Mouse (Mus musculus) erythroid progenitor cell, adult 5-6 weeks (primary cell): ENCODE results near the gene Awat2. TPM values are rescaled to one million over a fixed set of nuclear protein-coding genes. Genes with fewer than 3 reads are reported as not detected.
"Not testable (repeated sequence)": the region's sequence is repeated elsewhere in the genome, so short reads cannot be mapped to it uniquely, and the experiment has no call there.

Experiments used
- ATAC-seq: replicated peaks from 2 replicates; pipeline ENCODE4 v1.8.0; 2016; ENCODE audit warnings: moderate number of reproducible peaks, mild to moderate bottlenecking, moderate TSS enrichment, inconsistent platforms; ENCODE audit not compliant: poor library complexity, low FRiP score, severe bottlenecking
- total RNA-seq, 2 experiments: library from RNA; stranded (forward) in 1 of 2; stranded (reverse) in 1 of 2; fragments of 150-400 nt in 1 of 2; fragments of 186-747, 209-891 nt in 1 of 2; gene quantifications; 2 replicates each; pipeline versions ENCODE4 v1.2.3 to v1.2.4; 2015 to 2017; ENCODE audit warnings: low replicate concordance in 2 of 2

Awat2 gene
- not detected in 2 replicates for total RNA-seq (2015; ENCODE audit: low replicate concordance)
- total RNA-seq (2017; ENCODE audit: low replicate concordance) = not detected in 2 replicates

DNA sequence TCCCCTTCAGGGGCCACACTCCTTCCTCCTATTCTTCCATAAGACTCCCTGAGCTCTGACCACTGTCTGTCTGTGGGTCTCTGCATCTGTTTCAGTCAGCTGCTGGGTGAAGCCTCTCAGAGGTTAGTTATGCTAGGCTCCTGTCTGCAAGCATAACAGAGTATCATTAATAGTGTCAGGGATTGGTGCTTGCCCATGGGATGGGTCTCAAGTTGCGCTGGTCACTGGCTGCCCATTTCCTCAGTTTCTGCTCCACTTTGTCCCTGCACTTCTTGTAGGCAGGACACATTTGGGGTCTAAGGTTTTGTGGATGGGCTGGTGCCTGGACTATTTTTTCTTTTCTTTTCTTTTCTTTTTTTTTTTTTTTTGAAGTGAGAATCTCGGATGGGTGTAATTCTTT, at the start of gene Awat2:
TSS of gene Awat2 (minus strand) at position 101 of the 400 bp plus-strand sequence.
- ATAC-seq = not testable (repeated sequence)

DNA sequence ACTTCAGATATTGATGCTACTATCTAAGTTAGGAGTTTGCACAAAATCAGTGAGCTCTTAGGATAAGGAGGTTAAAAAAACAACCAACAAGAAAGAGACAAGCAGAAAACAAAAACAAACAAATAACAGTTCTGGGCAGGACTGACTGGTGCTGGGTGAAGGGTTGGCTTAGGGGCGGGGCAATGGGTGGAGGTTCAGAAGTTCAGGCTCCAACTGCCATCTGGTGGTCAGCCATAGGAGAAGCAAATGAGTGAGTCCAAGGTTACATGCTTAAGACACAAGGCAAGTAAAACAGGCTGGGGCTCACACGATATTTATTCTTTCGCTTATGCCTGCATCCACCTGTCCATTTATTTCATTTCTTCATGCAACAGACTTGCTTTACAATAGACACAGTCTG, 37.8 kb upstream of the Awat2 start:
- ATAC-seq = peak; percentile 67

DNA sequence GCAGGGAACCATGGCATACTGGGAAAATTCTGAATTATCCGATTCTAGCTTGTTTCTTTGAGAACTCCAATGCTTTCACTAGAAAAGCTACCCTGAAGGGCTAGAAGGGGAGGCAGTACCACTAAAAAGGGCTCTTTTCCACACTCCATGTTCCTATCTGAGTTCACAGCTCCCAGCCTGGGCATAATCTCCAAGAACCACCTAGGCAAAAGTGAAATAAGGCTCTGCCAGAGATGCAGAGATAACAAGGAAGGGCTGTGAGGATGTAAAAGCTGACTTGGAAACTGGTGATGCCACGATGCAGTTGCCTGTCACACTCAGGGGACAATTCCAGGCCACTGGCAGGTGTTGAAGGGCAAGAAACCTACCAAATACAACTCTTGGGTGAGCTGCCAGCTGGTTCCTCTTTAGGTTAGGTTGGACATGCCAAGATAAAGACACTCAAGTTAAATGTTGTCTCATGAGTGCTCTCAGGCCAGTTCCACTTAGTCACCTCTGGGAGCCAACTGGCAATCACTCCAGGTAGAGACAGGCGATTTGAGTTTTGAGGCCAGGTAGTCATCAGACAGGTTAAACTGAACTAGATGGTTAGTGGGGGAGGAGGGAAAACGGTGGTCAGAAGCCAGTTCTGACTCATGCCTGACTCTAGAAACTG, 33.2 kb upstream of the Awat2 start:
- ATAC-seq = peak; percentile 78

DNA sequence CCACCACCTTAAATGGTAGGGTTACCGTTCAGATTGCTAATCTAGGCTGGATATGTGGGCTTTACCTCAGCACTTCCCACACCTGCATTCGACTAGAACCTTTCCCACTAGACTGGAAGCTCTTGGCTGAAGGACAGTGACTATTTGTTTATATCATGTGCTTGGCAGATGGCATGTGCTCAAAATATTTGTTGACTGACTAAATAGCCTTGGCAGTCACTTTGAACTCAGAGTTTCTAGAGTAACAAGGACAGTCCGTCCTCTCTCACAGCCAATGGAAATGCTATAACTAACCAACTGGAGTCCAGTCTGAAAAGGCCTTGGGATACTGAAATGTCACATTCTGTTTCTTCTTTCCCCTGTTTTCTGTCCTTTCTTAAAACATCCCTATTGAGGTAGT, 29.0 kb upstream of the Awat2 start:
- no peak for ATAC-seq

DNA sequence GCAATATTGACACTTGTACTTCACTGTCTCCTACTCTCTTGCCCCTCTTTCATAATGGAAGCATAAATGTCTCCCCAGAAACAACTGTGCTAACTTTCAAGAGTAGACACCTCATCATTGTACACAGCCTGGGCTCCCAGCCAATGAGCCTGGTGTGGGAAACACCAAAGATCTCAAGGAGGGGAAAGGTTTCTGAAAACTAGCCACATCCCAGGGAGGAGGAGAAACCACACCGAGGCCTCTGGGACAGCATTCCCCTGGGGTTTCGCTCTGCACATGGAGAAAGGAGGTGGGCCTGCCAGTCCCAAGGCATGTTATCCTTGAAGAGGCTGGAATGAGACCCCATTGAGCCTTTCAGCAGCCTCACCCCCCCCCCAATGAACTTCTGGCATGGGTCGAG, 27.6 kb upstream of the Awat2 start:
- ATAC-seq = no peak

DNA sequence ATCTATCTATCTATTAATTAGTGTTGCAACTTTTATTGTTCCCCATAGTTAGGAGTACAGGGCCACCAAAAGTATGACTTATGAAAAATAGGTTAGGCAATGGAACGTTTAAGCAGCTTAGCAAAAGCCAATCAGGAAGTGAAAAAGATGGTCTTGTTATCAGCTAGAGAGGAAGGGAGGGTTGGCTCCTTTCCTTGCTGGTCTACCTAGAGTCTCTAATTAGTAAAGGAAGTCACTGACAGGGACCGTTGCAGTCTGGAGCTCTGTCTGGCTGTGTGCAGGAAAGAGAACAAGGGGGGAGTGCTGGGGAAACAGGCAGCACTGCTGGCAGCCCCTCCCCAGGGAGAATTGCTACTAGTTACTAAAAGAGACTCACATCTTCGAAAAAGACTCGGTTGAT, 25.5 kb upstream of the Awat2 start:
- ATAC-seq = no peak

DNA sequence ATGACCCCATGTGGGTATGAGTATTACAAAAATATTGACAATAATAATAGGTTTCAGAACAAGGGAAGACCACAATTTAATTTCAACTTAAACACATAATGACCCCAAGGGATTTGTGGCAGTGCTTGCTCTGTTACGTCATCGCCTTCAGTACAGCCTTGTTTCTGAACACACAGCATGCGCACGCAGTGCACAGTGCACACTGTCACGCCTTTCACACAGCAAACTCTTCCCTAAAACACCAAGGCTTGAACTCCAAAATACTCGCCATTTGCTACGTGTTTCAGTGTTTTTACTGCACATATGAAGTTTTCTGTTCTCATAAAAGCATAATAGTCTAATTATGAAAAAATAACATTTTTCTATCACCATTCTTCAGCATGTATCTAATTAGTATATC, 1.0 kb upstream of the Awat2 start:
- ATAC-seq = no peak

DNA sequence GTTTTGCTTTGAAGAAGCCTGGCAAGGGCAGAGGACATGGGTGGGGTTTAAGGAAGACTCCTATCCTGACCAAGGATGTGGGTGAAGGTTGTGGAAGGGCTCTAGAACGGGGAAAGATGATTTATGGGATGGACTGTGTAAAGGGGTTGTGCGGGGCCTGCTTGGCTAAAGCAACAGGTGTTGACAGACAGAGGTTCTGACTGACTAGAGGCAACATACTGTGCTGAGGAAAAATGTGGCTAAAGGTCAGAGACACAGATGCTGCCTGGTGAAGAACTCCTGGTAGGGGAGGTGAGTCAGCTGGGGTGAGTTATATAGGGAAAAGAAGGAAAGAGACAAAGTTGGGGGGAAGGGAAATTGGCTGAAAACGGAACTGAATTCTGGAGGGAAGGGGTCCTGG, 10.2 kb downstream of the Awat2 start:
- no peak for ATAC-seq

DNA sequence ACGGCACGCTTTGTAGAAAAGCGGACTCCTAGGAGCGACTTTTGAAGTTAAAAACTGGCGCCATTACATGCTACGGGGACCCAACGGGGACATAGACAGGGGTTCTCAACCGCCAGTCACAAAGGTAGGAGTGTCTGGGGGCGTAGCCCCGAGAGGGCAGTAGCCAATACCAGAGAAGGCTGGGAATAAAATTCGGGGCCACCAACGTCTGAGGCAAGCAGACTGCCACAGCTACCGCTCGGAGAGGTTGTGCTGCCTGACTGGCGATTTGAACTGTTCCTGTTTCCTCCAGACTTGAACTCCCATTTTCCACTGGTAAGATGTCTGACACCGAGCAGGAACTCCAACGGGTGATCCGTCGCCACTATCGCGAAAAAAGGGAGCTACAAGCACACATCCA, 13.8 kb downstream of the Awat2 start, which contains the start of gene Otud6a:
TSS of gene Otud6a (plus strand) at position 321 of the 400 bp plus-strand sequence.
- ATAC-seq = no peak

DNA sequence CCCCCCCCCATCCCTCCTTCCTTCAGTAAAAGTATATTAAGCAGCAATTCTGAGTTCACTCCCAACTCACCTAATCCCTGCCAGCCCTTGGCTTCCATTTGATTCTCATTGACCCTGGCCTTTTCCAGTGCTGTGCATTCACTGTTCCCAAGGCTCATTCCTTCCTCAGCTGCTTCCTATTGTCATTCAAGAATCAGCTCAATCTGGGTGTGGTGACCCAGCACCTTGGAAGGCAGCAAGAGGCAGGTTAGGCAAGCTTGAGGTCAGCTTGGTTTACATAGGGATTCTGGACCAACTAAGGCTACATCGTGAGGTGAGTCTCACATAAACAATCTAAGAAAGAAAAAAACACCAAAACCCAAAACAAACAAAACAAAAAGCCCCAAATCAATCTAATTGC, 33.3 kb downstream of the Awat2 start:
- no peak for ATAC-seq

DNA sequence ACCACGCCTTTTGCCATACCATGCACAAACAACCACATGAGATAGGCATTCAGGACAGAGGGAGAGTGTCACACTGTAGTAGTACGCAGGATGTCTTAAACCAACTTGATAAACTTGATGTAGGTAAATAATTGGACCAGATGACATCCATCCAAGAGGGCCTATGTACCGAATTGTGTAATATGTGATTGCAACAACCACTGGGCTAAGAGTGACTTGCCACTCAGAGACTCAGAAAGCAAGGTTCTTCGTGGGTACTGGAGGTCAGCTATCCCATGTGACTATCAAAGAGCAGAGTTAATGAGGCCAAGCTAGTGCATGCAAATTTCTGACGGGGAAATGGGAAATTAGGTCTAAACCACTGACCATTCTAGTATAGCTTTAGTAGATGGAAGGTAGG, 40.9 kb downstream of the Awat2 start:
- no peak for ATAC-seq

DNA sequence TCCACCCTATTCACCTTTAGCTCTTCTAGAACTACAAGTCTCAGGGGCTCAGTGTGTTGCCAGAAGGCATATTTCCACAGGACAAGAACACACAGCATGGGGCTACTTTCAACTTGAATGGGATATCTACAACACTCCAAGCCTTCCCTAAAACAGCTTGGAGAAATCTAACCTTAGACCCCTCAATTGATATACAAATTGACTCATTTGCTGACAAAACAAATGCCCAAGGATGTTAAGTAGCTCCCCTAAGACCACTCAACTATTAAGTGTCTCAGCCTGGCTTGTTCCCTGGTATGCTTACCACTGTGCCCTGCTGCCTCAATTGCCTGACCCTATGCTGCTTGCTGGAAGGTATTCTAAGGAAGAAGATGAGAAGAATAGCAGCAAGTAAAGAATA, 41.6 kb downstream of the Awat2 start:
- ATAC-seq = no peak

DNA sequence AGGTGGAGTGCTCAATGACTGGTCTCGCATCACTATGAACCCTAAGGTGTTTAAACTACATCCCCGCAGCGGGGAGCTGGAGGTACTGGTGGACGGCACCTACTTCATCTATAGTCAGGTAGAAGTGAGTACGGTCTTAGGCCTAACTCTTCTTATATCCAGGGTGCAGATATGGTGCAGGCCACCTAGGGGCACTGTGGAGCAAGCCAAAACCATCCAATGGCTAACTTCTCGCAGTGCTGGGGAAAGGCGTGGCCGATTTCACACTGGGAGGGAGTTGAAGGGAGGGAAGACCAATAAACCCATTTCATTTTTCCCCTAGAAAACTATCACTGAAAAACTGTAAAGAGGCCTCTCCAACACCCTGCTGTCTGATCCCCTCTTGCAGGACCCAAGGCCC, 47.5 kb downstream of the Awat2 start:
- no peak for ATAC-seq

DNA sequence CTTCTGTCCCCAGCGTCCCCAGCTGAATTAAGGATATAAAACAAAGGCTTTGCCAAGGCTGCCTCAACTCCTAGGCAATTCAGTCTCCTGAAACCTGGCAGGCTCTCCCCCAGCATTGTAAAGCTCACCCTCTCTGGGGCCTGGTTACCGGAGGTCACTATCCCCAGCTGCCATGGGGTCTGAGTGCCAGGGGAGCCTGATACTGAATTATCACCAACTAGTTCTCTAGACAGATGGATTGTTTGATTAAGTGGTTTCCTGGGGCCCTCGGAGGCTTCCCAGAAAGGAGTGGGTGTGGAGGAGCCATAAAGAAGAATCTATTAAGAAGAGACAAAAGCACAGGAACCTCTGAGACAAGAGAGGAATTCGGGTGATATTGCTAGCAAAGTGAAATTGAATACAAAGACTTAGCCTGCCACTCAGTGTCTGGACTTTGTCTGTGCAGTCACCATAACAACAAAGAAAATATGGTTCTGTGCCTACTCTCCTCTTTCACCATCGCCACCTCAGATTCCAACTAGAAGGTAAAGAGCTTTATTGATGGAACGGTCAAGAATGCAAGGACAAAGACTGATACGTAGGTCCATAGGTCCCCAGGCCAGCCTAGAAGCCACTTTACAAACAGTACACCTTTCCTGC, 48.2 kb downstream of the Awat2 start:
- ATAC-seq = no peak

DNA sequence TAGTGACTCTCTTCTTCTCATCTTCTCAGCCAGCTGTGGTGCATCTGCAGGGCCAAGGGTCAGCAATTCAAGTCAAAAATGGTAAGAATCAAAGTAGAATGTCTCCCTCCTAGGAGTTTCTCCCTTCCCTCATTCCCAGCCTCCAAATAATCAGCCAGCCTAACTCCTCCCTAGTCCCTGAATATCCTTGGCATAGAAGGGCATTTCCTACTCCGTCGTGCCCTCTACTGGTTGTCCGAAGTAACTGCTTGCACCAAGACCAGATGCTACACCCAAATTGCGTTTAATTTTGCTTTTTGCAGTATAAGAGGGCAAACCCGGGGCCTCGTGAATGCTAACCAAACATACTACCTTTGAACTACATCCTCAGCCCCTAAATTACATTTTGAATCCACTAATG, 50.2 kb downstream of the Awat2 start:
- ATAC-seq = no peak

DNA sequence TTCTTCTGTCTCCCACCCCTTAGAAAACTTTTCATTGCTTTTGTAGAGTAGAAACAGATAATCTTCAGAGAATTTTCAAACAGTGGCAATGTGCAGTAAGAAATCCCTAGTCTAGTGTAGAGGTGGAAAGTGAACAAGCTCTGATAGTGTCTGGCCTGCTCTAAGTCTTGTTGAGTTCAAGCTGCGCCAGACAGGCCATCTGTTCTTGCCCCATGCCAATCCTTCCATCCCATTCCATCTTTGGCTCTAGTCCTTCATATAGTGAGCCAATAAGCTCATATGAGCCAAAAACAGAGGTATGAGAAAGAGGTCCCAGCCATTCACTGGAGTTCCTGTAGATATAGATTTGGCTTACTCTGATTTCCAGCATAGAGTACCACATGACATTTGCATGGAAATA, 52.6 kb downstream of the Awat2 start:
- no peak for ATAC-seq

DNA sequence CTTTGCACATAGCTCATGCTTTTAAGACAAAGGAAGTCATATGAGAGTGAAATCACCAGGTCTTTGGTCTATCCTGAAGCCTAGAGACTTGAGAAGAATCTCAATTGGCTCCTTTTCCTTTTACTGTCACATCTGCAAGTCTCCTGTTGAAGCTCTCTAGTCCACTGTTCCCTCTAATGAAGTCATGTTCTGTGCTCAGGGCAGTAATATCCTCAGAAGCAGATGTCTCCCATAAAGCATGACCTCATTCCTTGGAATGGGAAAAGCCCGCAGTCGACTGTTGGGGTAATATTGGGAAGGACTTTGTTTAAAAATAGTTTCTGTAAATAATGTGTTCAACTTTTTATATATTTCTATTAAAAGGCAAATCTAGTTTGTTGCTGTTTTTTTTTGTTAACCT, 85.5 kb downstream of the Awat2 start:
- ATAC-seq = no peak

Other genes with a start within 250 kb of the Awat2 start
- not detected in 2 replicates for gene Otud6a, start 13.7 kb downstream of the Awat2 start, total RNA-seq (2015; ENCODE audit: low replicate concordance)
- not detected in 2 replicates for gene Otud6a, start 13.7 kb downstream of the Awat2 start, total RNA-seq (2017; ENCODE audit: low replicate concordance)
- 16.6 and 23.5 TPM in 2 replicates for gene Igbp1, start 51.6 kb upstream of the Awat2 start, total RNA-seq (2015; ENCODE audit: low replicate concordance)
- 9.7 and 19.5 TPM in 2 replicates for gene Igbp1, start 51.6 kb upstream of the Awat2 start, total RNA-seq (2017; ENCODE audit: low replicate concordance)
- gene Dgat2l6, start 82.1 kb upstream of the Awat2 start, total RNA-seq (2015; ENCODE audit: low replicate concordance) = 0.84 TPM in 1 of 2 replicates, not detected in the other
- not detected in 2 replicates for gene Dgat2l6, start 82.1 kb upstream of the Awat2 start, total RNA-seq (2017; ENCODE audit: low replicate concordance)
- gene Awat1, start 129.5 kb upstream of the Awat2 start, total RNA-seq (2015; ENCODE audit: low replicate concordance) = not detected in 2 replicates
- 0.64 TPM in 1 of 2 replicates, not detected in the other for gene Awat1, start 129.5 kb upstream of the Awat2 start, total RNA-seq (2017; ENCODE audit: low replicate concordance)
- gene P2ry4, start 152.2 kb upstream of the Awat2 start, total RNA-seq (2015; ENCODE audit: low replicate concordance) = not detected in 2 replicates
- gene P2ry4, start 152.2 kb upstream of the Awat2 start, total RNA-seq (2017; ENCODE audit: low replicate concordance) = not detected in 2 replicates
- not detected in 2 replicates for gene Arr3, start 162.8 kb upstream of the Awat2 start, total RNA-seq (2015; ENCODE audit: low replicate concordance)
- not detected in 2 replicates for gene Arr3, start 162.8 kb upstream of the Awat2 start, total RNA-seq (2017; ENCODE audit: low replicate concordance)
- 137 and 151 TPM in 2 replicates for gene Kif4, start 183.0 kb upstream of the Awat2 start, total RNA-seq (2015; ENCODE audit: low replicate concordance)
- 205 and 247 TPM in 2 replicates for gene Kif4, start 183.0 kb upstream of the Awat2 start, total RNA-seq (2017; ENCODE audit: low replicate concordance)
- 84.3 and 91.5 TPM in 2 replicates for gene Pdzd11, start 183.9 kb upstream of the Awat2 start, total RNA-seq (2015; ENCODE audit: low replicate concordance)
- gene Pdzd11, start 183.9 kb upstream of the Awat2 start, total RNA-seq (2017; ENCODE audit: low replicate concordance) = 49.3 and 52.7 TPM in 2 replicates